Comparison of ENCODE assay signal across 19 mouse cellular contexts in the genomic region with DNA sequence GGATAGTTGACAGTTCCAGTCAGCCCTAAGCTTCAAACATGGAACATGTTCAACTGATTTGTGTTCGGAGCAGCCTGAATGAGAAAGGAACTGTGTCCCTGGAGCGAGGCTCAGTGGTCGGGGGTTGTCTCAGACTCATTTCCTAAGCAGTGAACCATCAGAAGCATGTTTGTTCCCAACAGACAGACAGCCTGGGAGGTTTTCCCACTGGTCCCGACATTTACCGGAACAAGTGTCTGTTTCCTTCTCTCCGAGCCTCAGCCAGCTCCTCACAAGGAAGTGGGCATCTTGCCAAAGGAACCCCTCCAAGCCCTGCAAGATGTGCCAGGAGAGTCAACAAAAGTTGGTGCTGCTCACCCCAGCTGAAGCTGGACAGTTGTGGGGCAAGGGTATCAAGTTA.
DNase-seq lines count a peak whose midpoint lies in the region; ATAC-seq lines count a peak whose summit lies in the region.
"Had no signal": no experiment of that assay in that cellular context is flagged by ENCODE, and none has a peak within 500 bp of the region (broad histone marks: within the 10 kb centered on the region; RNA-seq: fewer than 3 reads in every experiment).

No protein-coding gene starts in this region.

- peak; percentile 9 for DNase-seq in gastrocnemius, postnatal 10 days
- no peak for DNase-seq in gastrocnemius, adult 8-10 months (ENCODE audit: low spot score in 2 of 2)
- peak; percentile 41 for DNase-seq in midbrain, embryonic 14.5 days
- no peak for DNase-seq in midbrain, embryonic 11.5 days (ENCODE audit: low spot score, missing footprints)
- DNase-seq in cerebellum, adult 8-10 months, result peak; percentile 31
- peak; percentile 10 for DNase-seq in lung, postnatal 25 days (ENCODE audit: low spot score)
- DNase-seq in frontal cortex, adult 2 months (ENCODE audit: extremely low spot score in 1 of 2, low spot score in 1 of 2), result no peak
- DNase-seq: embryo, embryonic 11 days; gastrocnemius, postnatal 14 days; kidney, adult 2 months; kidney, postnatal 4 days; spleen, adult 18-20 months; thymus, postnatal 4 days had no signal

- no peak overlapping the region for H3K9ac ChIP-seq in midbrain, embryonic 14.5 days (replicated peaks; ENCODE audit: low read length)
- H3K9ac ChIP-seq in midbrain, embryonic 11.5 days (ENCODE audit: low read length), result no peak overlapping the region
- H3K9ac ChIP-seq: heart, embryonic 12.5 days; hindbrain, embryonic 13.5 days; limb, embryonic 13.5 days had no signal

- WGBS in midbrain, embryonic 14.5 days, result 65% methylated on average over 6 of the region's 6 CpGs
- 85% methylated on average over 6 of the region's 6 CpGs for WGBS in midbrain, embryonic 11.5 days

- no peak for ATAC-seq in midbrain, embryonic 14.5 days (ENCODE audit: low FRiP score, low TSS enrichment)
- no peak for ATAC-seq in midbrain, embryonic 11.5 days (ENCODE audit: low FRiP score)
- no peak for ATAC-seq in erythroid progenitor cell, adult 5-6 weeks (replicated peaks; ENCODE audit: low FRiP score, poor library complexity, severe bottlenecking)
- ATAC-seq: Patski had no signal

- H3K4me3 ChIP-seq in midbrain, embryonic 14.5 days (replicated peaks; ENCODE audit: low read depth, low read length), result no peak overlapping the region
- H3K4me3 ChIP-seq in midbrain, embryonic 11.5 days (ENCODE audit: low read depth, low read length), result no peak overlapping the region
- H3K4me3 ChIP-seq: heart, embryonic 12.5 days; hindbrain, embryonic 13.5 days; limb, embryonic 13.5 days; midbrain, embryonic 10.5 days had no signal

- H3K36me3 ChIP-seq in midbrain, embryonic 14.5 days (ENCODE audit: control insufficient read depth, insufficient read depth, low read length), result no peaks in the 10 kb centered on the region
- no peaks in the 10 kb centered on the region for H3K36me3 ChIP-seq in midbrain, embryonic 11.5 days (ENCODE audit: control insufficient read depth, insufficient read depth, low read length)
- H3K36me3 ChIP-seq: heart, embryonic 12.5 days; hindbrain, embryonic 13.5 days; limb, embryonic 13.5 days; midbrain, embryonic 10.5 days had no signal

- H3K4me2 ChIP-seq in midbrain, embryonic 14.5 days (ENCODE audit: low read length), result no peak overlapping the region
- H3K4me2 ChIP-seq in midbrain, embryonic 11.5 days, result no peak overlapping the region
- H3K4me2 ChIP-seq: heart, embryonic 12.5 days; hindbrain, embryonic 13.5 days; limb, embryonic 13.5 days had no signal

- H3K4me1 ChIP-seq in midbrain, embryonic 14.5 days (ENCODE audit: control insufficient read depth, insufficient read depth, low read length), result no peaks in the 10 kb centered on the region
- H3K4me1 ChIP-seq in midbrain, embryonic 11.5 days (ENCODE audit: control insufficient read depth, insufficient read depth, low read length), result no peaks in the 10 kb centered on the region
- H3K4me1 ChIP-seq: limb, embryonic 13.5 days; midbrain, embryonic 10.5 days had no signal

- H3K27me3 ChIP-seq in midbrain, embryonic 14.5 days (ENCODE audit: control insufficient read depth, insufficient read depth, low read length), result no peaks in the 10 kb centered on the region
- H3K27me3 ChIP-seq in midbrain, embryonic 11.5 days (ENCODE audit: control insufficient read depth, insufficient read depth, low read length), result no peaks in the 10 kb centered on the region
- H3K27me3 ChIP-seq: heart, embryonic 12.5 days; hindbrain, embryonic 13.5 days; limb, embryonic 13.5 days; Patski had no signal

- H3K9me3 ChIP-seq in midbrain, embryonic 14.5 days (ENCODE audit: control insufficient read depth, low read length), result no peaks in the 10 kb centered on the region
- H3K9me3 ChIP-seq in midbrain, embryonic 11.5 days (ENCODE audit: control insufficient read depth, low read length), result no peaks in the 10 kb centered on the region
- H3K9me3 ChIP-seq: heart, embryonic 12.5 days; hindbrain, embryonic 13.5 days; limb, embryonic 13.5 days; midbrain, embryonic 10.5 days had no signal

- no peak overlapping the region for H3K27ac ChIP-seq in midbrain, embryonic 14.5 days (replicated peaks; ENCODE audit: low read depth, low read length)
- no peak overlapping the region for H3K27ac ChIP-seq in midbrain, embryonic 11.5 days (ENCODE audit: low read depth, low read length)
- H3K27ac ChIP-seq: hindbrain, embryonic 13.5 days; limb, embryonic 13.5 days; midbrain, embryonic 10.5 days had no signal

Comparison
In these comparisons a context has a peak if more than half of its experiments do, and no peak if none do; other contexts are left out.
1. DNase-seq: peak in gastrocnemius, postnatal 10 days (single experiment), midbrain, embryonic 14.5 days (single experiment), cerebellum, adult 8-10 months (single experiment) and lung, postnatal 25 days (single experiment); none in gastrocnemius, adult 8-10 months (0 of 2), midbrain, embryonic 11.5 days (single experiment) and frontal cortex, adult 2 months (0 of 2).